Mouse (Mus musculus): ENCODE data around the gene Pacsin2.
"Not testable (repeated sequence)": the region's sequence is repeated elsewhere in the genome, so short reads cannot be mapped to it uniquely, and the experiment has no call there.

Gene Pacsin2

DNA sequence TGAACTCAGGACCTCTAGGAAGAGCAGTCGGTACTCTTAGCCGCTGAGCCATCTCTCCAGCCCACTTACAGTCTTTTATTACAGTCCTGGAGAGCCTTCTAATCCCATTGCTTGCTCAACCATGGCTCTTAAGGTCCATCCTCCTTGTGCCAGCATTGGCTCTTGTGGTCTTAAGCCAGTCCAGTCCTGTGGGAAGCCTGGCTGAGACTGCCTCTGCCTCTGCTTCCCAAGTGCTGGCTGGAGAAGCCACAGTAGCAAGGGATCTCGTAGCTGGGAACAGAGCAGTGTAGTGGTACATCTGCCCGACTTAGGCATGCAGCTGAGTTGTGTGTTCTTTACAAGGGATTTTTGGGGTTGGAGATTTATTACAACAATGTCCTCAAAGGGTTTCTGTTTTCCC lies 81.9 kb downstream of the Pacsin2 start:
- intact Hi-C loops (cut with DNase I): no loop called here

GRCm38 (mm10) chr15:83377153-83377552 lies 87.3 kb downstream of the Pacsin2 start:
- intact Hi-C loops (cut with DNase I): no loop called here

GRCm38 (mm10) chr15:83375136-83375535 lies 89.3 kb downstream of the Pacsin2 start:
- intact Hi-C loops (cut with DNase I): no loop called here

DNA sequence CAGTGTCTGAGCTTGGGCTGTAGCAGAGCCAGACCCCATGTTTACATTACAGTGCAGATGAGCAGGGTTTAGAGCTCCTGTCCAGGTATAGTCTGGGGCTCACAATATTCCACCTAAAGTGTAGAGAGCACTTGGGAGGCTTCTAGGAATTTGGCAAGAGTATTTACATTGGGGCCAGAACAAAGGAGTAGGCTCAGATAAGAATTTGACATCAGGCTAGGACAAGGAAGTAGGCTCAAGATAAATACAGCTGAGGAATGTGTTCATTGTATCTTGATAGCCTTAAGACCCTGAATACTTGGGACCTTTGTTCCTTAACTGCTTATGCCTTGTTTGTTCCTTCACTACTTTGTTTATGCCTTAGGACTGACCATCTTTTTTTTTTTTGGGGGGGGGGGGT lies 90.3 kb downstream of the Pacsin2 start:
- intact Hi-C loops (cut with DNase I): no loop called here

GRCm38 (mm10) chr15:83368702-83369101 lies 95.7 kb downstream of the Pacsin2 start:
- intact Hi-C loops (cut with DNase I): not testable (repeated sequence)

DNA sequence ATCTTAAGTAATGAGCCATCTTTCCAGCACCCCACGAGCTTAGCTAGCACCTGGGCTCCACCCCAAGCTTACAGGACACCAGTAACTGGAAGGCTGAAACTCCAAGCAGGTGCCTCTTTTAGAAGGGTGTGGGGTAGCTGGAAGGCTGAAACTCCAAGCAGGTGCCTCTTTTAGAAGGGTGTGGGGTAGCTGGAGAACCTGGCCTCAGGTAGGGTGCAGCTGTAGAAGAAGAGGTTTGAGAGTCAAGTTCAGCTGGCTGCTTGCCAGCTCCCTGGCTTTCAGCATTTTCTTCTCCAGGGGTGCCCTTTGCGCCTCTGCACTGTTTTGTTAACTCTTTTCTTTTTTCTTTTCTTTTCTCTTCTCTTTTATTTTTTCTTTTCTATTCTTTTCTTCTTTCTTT lies 96.1 kb downstream of the Pacsin2 start:
- intact Hi-C loops (cut with DNase I): no loop called here

- intact Hi-C loops (cut with DNase I): no loop called here
Observed at GRCm38 (mm10) chr15:83366933-83367552, 97.4 kb downstream of the Pacsin2 start.

GRCm38 (mm10) chr15:83365697-83366096 lies 98.7 kb downstream of the Pacsin2 start:
- intact Hi-C loops (cut with DNase I): no loop called here

DNA sequence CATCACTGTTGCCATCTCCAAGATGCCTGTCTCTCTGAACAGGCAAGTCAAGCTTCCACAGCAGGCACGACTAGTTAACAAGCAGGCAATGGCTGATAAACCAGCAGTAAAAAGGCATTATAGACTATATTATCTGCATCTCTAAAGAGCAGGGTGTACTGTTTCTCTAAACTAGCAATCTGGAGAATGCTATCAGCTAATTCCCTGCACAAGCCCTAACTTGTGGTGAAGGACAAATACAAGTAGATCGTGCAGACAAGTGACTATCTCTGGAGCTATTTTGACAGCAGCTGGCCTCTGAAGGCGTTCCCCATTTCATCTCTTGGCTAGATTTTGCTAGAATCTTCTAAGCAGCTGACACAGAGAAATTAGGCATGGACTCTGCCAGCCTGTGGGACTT lies 100.2 kb downstream of the Pacsin2 start:
- intact Hi-C loops (cut with DNase I): no loop called here

DNA sequence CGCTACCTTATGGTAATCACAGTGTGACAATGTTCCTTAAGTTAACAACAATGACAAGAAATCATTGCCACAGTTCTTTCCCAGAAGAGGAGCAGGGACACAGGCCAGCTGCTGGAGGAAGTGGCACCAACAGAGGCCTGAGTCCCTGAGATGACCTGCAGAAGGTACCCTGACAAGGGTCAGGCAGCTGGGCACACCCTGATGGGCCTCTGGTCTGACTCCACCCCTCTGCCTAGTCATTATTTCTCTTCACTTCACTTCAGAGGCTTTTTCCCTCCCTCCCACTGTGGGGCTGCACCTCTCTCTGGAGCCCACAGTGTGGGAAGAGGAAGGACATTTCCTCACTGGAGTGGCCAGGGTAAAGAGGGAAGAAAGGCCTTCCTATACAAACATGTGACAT lies 101.6 kb downstream of the Pacsin2 start:
- intact Hi-C loops (cut with DNase I): not testable (repeated sequence)

- intact Hi-C loops (cut with DNase I): not testable (repeated sequence)
Observed at GRCm38 (mm10) chr15:83360899-83361298, 103.5 kb downstream of the Pacsin2 start.

- intact Hi-C loops (cut with DNase I): no loop called here
Observed at GRCm38 (mm10) chr15:83360140-83360539, 104.3 kb downstream of the Pacsin2 start.

GRCm38 (mm10) chr15:83358476-83358875 lies 105.9 kb downstream of the Pacsin2 start:
- intact Hi-C loops (cut with DNase I): no loop called here

DNA sequence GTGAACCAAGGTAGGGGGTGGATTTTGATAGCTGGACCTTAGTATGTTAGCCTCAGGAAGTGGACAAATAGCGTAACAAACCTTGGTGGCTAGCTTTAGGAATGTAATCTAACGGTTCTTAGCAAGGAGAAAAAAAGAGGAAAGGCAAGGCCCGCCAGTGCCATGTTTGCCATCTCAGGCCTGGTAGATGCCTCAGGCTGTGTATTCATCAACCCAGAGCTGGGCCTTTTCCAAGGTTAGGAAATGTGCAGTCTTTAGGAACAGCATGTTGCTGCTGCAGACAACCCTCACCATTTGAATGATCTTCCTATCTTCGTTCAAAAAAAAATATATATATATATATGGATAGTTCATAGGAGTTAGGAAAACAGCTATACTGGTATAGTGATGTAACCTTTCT lies 112.9 kb downstream of the Pacsin2 start:
- intact Hi-C loops (cut with DNase I): no loop called here

DNA sequence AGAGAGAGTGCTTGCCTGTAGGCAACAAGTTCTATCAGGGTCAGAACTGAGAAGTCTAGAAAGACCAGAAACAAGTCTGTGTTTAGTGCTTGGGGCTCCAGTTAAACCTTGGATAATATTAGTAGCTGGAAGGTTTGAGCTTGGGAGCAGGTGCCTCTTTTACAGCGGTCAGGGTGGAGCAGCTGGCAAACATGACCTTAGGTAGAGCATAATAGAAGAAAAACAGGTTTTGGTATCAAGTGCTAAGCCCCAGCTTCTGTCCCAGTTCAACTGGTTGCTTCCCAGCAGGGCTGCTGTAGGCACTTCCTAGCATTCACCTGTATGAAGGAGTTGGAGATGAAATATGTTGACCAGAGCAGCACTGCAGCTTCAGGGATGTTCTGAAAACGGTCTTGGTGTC lies 113.5 kb downstream of the Pacsin2 start:
- intact Hi-C loops (cut with DNase I): no loop called here

DNA sequence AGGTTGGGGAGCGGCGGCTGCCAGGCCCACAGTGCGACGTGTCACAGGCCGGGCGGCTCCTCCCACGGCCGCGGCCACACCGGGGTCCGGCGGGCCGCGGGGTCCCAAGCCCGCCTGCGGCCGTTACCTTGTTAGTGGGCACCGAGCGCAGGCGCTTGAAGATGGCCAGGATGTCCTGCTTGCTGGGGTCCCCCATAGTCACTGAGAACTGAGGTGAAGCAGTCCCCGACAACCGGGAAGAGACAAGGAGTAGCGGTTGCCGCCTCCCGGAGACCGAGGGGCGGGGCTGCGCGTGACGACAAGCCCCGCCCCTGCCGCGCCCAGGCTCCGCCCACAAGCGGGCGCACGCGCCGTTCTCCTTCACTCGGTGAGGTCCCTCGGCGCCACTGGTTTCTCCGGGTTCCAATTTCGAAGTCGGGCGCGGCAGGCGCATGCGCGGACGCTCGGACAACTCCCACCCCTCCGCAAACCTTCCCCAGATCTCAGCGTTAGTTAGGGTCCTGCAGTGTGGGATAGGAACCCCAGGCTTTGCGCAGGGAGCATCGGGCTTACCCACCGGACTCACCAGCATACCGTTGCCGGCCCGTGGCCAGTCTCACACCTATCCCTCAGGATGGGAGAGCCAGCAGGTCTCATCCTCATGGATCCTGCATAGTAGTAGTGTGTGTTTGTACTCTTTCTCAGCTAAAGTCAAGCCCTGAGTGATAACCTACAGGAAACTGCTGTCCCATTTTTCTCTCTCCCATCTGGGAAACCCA lies 114.3 kb downstream of the Pacsin2 start, which contains the start of gene Arfgap3:
Gene Arfgap3 (minus strand): TSS at position 294 of the 758 bp plus-strand sequence.
- intact Hi-C loops (cut with DNase I): no loop called here

DNA sequence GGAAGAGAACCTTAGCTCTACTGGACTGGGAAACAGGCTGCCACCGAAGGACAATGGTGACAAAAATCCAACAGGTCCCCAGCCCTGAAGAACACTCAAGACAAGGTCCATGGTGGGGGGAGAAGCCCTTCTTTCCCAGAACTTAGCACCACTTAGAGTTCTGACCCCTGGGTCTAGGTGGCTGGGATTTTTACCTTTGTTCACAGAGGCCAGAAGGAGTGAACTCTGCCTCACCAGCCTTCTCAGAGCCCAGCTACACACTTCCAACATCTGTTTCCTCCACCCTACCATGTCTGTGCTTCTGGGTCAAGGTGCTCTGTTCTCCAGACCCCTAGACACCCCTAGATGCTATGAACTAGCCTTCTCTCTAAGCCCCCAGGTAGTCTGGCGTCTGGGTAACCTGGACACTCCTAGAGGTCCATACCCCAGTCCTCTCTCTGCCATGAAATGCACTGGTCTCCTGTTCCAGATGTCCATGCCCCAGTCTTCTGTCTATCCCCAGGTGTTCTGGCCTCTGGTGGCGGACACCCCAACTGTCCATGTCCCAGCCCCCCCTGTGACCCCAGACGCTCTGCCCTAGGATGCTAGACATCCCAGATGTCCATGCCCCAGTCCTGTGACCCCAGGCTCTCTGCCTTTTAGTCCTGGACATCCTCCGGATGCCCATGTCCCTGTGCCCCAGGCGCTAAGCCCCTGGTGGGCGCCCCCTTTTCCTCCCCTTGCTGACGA lies 115.0 kb downstream of the Pacsin2 start:
- intact Hi-C loops (cut with DNase I): no loop called here

GRCm38 (mm10) chr15:83348747-83349146 lies 115.7 kb downstream of the Pacsin2 start:
- intact Hi-C loops (cut with DNase I): no loop called here

GRCm38 (mm10) chr15:83345898-83346529 lies 118.4 kb downstream of the Pacsin2 start:
- intact Hi-C loops (cut with DNase I): no loop called here

DNA sequence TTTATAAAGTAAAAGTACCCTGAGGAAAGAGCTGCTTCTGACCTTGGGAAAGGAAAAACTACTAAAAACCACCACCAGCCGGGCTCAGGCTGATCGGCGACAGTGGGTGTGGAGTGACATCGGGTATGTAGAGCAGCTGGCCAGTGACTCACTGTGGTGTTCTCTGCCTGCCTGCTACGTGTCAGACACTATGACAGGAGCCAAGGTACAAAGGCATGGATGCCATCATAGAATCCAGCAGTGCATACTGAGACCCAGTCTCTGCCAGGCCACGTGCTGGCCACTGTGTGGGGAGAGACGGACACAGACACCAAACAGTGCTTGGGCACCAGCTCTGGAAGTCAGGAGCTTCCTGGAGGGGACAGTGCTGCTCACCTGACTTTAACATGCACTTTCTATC lies 119.5 kb downstream of the Pacsin2 start:
- intact Hi-C loops (cut with DNase I): no loop called here

GRCm38 (mm10) chr15:83344157-83344556 lies 120.2 kb downstream of the Pacsin2 start:
- intact Hi-C loops (cut with DNase I): no loop called here

DNA sequence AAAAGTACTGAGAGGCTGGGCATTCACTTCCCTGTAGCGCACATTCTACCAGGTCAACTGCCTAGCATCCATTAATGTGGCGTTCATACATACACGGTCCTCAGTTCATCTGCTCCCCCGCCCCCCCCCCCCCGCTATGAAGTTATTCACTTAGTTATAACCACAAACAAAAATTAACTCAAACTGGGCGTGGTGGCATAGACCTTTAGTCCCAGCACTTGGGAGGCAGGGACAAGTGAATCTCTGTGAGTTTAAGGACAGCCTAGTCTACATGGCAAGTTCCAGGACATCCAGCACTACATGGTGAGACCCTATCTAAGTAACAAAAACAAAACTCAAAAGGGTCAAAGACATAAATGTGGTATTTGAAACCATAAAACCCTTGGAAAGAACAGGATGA lies 125.5 kb downstream of the Pacsin2 start:
- intact Hi-C loops (cut with DNase I): no loop called here
